Mouse (Mus musculus) mature B cell (primary cell): Measurements from ENCODE around the gene As3mt.

Experiments
- in situ Hi-C: fragments of 300-500 bp; cut with MboI; formaldehyde crosslinking; loops from 2 replicates; pipeline ENCODE4 v1.14.3; 2019

Gene As3mt

DNA sequence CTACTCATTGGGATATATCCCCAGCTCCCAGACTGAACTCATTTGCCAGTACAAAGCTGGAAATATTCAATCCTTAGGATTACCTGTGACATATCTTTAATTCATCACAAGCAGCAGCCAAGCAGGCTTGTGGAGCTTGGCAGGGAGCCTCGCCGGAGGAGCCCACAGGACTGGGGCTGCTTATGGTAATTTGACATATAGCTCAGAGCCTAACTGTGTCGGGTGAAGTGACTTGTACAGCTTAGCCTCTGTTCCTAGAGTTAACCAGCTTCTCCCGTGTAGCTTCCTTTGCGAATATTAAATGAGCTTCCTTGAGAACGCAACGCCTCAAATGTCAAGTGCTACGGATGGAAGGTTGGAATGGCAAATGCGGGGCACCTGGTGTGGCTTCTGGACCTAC, 37.4 kb downstream of the As3mt start:
- in situ Hi-C loops, result loop anchor here (5.0 to 10.0 kb wide), 2 partner anchors 72 to 160 kb away; partner anchors contain the start of gene Cyp17a1

DNA sequence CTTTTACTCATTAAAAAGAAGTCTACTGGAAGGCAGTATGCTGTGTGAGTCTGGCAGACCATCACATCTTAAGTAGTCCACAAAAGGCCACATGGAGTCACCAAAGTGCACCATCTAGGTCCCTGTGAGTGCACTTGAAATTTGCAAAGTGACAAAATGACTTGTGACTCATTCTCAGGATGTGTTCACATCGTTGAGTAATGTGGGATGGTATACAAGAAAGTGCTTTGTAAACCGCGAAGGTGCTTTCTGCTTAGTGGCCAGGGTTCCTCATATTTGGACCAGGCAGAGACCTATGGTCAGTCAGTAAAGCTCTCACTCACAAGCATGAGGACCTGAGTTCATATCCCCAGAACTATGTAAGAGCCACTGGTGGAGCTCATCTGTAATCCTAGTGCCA, 40.5 kb downstream of the As3mt start:
- in situ Hi-C loops, result loop anchor here (10.0 kb wide), 1 partner anchor 163 kb away; no protein-coding TSS in a partner anchor

GRCm38 (mm10) chr19:46752235-46752634, 45.0 kb downstream of the As3mt start:
- in situ Hi-C loops, result no loop called here

- in situ Hi-C loops, result no loop called here
These were observed 47.8 kb downstream of the As3mt start for GRCm38 (mm10) chr19:46755066-46755465.

- in situ Hi-C loops, result no loop called here
These were observed 49.0 kb downstream of the As3mt start for GRCm38 (mm10) chr19:46756221-46756620.

- in situ Hi-C loops, result no loop called here
These were observed 51.8 kb downstream of the As3mt start for GRCm38 (mm10) chr19:46759096-46759495.

GRCm38 (mm10) chr19:46759909-46760308, 52.7 kb downstream of the As3mt start:
- in situ Hi-C loops, result loop anchor here (10.0 kb wide), 2 partner anchors 115 to 225 kb away; no protein-coding TSS in a partner anchor

DNA sequence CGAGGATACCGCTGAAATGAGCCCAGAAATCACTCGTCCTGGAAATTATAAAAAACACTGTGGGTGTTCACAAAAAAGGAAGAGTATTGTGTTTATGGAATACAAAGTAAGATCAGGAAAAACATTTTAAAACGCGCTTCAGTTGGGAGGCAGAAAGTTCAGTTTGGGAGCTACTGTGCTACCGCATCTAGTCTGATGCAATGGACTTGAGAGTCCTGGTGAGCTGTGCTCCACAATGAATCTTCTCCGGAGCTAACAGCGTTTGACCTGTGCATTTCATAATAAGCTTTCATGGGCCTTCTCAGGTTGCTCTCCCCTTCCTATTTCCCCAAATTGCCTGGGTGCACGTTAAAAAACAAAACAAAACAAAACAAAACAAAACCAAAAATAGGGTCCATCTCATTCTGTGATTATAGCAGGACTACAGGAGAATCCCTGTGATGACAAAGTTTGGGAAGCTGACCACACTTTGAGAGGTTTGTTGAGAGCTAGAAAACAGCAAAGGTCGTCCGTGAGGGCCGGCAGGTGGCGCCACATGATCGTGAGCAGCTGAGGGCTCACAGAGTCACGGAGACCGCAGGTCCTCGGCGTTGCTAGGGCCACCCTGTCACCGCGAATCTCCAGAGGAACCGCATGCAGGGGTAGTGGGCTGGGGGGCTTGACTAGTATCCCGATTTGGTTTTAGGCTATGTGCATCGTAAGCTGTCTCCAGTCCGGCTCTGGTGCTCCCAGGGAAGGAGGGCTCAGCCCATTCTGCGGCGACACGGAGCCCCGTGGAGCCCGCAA, 53.3 kb downstream of the As3mt start:
- in situ Hi-C loops, result loop anchor here (10.0 kb wide), 2 partner anchors 114 to 224 kb away; no protein-coding TSS in a partner anchor

DNA sequence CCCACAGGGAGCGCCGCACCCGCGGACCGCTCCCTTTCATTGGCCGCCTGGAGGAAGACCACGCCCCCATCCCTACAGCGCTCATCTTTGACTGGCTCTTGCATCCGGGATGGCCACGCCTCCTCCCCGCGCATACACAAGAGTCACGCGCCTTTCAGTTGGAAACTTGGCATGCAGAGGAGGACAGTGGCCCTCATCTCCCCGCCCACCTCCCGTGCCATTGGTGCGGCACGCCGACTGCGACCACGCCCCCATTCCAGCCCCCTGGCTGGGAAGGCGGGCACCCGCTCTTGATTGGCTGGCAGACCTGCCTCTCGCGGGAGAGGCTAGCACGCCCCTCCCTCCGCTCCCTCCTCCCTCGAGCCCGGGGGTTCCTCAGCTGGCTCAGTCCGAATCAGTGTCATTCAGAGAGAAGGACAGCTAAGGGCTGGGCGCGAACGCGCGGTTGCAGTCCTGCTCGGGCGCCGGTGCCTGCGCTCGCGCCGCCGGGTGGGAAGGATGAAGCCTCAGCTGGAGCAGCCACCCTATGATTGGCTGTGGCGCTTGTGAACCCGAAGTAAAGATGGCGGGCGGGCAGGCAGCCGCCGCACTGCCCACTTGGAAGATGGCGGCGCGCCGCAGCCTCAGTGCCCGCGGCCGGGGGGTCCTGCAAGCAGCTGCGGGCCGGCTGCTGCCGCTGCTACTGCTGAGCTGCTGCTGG, 54.1 kb downstream of the As3mt start, which contains the start of gene Cnnm2:
Gene Cnnm2 (plus strand): TSS at position 350 of the 700 bp plus-strand sequence.
- in situ Hi-C loops, result loop anchor here (10.0 kb wide), 2 partner anchors 113 to 223 kb away; no protein-coding TSS in a partner anchor

DNA sequence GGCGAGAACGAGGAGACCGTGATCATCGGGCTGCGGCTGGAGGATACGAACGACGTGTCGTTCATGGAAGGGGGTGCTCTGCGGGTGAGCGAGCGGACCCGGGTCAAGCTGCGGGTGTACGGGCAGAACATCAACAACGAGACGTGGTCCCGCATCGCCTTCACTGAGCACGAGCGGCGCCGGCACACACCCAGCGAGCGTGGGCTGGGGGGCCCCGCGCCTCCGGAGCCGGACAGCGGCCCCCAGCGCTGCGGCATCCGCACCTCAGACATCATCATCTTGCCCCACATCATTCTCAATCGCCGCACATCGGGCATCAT, 54.7 kb downstream of the As3mt start:
- in situ Hi-C loops, result loop anchor here (10.0 kb wide), 2 partner anchors 113 to 223 kb away; no protein-coding TSS in a partner anchor

GRCm38 (mm10) chr19:46762291-46762991, 55.2 kb downstream of the As3mt start:
- in situ Hi-C loops, result loop anchor here (10.0 kb wide), 2 partner anchors 112 to 222 kb away; no protein-coding TSS in a partner anchor

DNA sequence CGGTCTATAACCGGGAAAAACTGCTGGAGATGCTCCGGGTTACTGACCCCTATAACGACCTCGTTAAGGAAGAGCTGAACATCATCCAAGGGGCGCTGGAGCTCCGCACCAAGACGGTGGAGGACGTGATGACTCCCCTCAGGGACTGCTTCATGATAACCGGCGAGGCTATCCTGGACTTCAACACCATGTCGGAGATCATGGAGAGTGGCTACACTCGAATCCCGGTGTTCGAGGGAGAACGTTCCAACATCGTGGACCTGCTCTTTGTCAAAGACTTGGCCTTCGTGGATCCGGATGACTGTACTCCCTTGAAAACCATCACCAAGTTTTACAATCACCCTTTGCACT, 55.7 kb downstream of the As3mt start:
- in situ Hi-C loops, result loop anchor here (10.0 kb wide), 2 partner anchors 112 to 222 kb away; no protein-coding TSS in a partner anchor

DNA sequence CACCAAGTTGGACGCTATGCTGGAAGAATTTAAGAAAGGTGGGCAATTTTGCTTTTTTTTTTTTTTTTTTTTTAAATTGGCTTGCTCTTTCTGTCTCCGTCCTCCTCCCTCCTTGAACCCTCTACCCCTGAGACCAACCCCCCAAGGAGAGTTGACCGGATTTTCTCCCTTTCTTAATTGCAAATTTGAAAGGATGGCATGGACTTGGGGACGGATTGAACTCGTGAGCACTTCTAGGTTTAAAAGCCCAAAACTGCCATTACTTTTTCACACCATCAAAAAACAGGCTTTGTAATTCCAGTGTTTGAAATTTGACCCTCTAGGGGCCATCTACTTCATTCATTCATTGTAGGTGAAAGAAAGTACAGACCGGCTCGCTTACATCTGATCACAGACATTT, 56.1 kb downstream of the As3mt start:
- in situ Hi-C loops, result loop anchor here (10.0 kb wide), 2 partner anchors 111 to 221 kb away; no protein-coding TSS in a partner anchor

- in situ Hi-C loops, result loop anchor here (10.0 kb wide), 2 partner anchors 111 to 221 kb away; no protein-coding TSS in a partner anchor
These were observed 56.9 kb downstream of the As3mt start for GRCm38 (mm10) chr19:46763932-46764762.

DNA sequence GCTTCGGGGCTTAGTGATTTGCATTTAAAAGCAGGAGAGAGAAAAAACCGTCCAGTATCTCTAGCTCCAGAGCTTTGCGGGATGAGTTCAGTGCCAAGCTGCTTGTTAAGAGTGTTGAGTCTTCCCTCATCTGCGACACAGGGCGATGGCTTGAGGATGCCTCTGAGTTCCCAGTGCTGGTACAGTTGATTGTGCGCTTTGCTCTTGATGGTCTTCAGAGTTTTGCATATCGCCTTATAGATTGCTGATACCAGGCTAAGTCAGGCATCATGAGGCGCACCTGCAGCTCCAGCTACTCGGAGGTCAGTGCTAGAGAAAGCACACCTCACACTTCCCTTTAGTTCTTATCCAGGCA, 57.5 kb downstream of the As3mt start:
- in situ Hi-C loops, result loop anchor here (10.0 kb wide), 2 partner anchors 110 to 220 kb away; no protein-coding TSS in a partner anchor

DNA sequence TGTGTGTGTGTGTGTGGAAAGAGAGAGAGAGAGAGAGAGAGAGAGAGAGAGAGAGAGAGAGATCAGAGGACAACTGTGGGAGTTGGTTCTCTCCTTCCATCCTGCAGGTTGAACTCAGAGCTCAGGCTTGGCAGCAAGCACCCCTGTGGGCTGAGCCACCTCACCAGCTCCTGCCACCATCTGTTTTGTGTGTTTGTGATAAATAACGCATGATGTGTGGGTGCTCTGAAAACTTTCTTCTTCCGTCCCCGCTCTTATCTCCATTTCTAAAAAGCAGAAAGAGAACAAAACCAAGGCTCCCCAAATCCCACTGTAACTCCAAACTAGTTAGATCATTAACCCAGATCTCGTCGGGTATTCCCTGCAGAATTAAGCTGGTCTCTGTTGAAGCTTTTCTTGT, 58.9 kb downstream of the As3mt start:
- in situ Hi-C loops, result loop anchor here (10.0 kb wide), 2 partner anchors 109 to 219 kb away; no protein-coding TSS in a partner anchor

GRCm38 (mm10) chr19:46769759-46770158, 62.5 kb downstream of the As3mt start:
- in situ Hi-C loops, result loop anchor here (10.0 kb wide), 2 partner anchors 105 to 215 kb away; no protein-coding TSS in a partner anchor

- in situ Hi-C loops, result no loop called here
These were observed 64.5 kb downstream of the As3mt start for GRCm38 (mm10) chr19:46771801-46772200.

- in situ Hi-C loops, result no loop called here
These were observed 69.1 kb downstream of the As3mt start for GRCm38 (mm10) chr19:46776391-46776790.

GRCm38 (mm10) chr19:46776850-46777249, 69.6 kb downstream of the As3mt start:
- in situ Hi-C loops, result no loop called here
